Mouse (Mus musculus) testis, adult 2 months (tissue): Measurements from ENCODE around the gene Mcfd2.

Experiments
- CTCF ChIP-seq: fragments of 200-500 bp; IDR thresholded peaks from 2 replicates; pipeline ENCODE4 v1.5.1; 2012; ENCODE audit warnings: low read depth, mild to moderate bottlenecking, inconsistent platforms, low read length, moderate library complexity; ENCODE audit not compliant: control insufficient read depth, insufficient read depth, insufficient replicate concordance
- POLR2A ChIP-seq: fragments of 200-500 bp; IDR thresholded peaks from 2 replicates; pipeline ENCODE4 v1.6.1; 2012; ENCODE audit warnings: low read depth, mild to moderate bottlenecking, inconsistent platforms, low read length, moderate library complexity; ENCODE audit not compliant: control insufficient read depth

DNA sequence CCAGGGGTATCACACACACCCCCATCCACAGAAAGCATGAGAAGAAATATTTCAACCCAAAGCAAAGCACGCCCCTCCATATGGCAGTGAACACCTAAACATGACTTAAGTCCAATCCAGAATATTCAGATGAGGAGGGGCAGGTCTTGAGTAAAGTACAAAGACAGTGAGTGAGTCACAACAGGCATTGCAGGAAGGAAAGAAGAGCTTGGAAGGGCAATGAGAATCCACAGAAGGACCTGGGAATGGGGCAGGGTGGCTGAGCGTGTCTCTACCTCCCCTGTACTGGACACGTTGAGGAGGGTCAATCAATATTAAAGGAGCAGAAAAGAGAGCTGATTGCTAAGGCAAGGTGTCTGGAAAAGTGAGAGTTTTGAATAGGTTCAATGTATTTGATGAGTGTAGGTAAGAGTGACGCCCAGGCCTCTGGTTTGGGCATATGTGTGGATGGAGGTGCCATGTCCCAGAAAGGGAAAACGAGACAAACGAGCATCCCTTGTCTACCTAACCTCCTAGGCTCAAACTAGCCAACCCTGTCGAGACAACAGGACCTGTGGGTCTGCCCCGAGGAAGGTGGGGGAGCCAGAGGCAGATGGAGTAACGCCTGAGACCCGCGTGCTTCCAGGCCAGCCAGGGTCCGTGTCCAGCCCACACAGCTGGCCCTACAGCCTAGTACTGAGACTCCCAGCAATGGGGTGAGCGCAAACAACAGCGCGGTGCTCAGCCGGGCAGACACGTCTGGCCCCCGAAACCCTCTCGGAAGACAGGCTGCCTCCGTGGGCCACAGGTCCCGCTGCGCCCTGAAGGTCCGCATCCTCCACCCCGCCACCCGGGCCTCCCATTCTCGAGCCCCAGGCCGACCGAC is 576 bp downstream of the Mcfd2 start:
- TF ChIP-seq CTCF (no peak), POLR2A (no peak)
